Mouse (Mus musculus) brown adipose tissue, adult 24 weeks (tissue): Measurements from ENCODE around the gene Lamb1. TPM values are rescaled to one million over a fixed set of nuclear protein-coding genes. Genes with fewer than 3 reads are reported as not detected.
A peak's percentile ranks its signal among the peaks of the same experiment; 100 is the strongest.

ENCODE experiments used
- H3K27ac ChIP-seq: fragments of 200-500 bp; replicated peaks from 2 replicates; pipeline ENCODE4 v1.5.1; 2012; ENCODE audit warnings: low read depth, mild to moderate bottlenecking, low read length
- H3K4me1 ChIP-seq: fragments of 200-500 bp; 2 replicates; pipeline ENCODE4 v1.6.1; 2012; ENCODE audit warnings: low read length, mixed read lengths; ENCODE audit not compliant: control insufficient read depth, insufficient read depth, insufficient read length
- H3K4me3 ChIP-seq: fragments of 200-500 bp; 2 replicates; pipeline ENCODE4 v1.5.1; 2012; ENCODE audit warnings: low read depth, mild to moderate bottlenecking, low read length, moderate library complexity; ENCODE audit not compliant: insufficient read depth
- polyA plus RNA-seq: library from polyadenylated mRNA; stranded (reverse); fragments of >200 nt; gene quantifications from 2 replicates; pipeline ENCODE4 v1.2.4, GENCODE M21; 2012; ENCODE audit not compliant: missing spikeins, insufficient read depth, insufficient read length

Gene Lamb1
- polyA plus RNA-seq, 1 experiment = 41.1 TPM

DNA sequence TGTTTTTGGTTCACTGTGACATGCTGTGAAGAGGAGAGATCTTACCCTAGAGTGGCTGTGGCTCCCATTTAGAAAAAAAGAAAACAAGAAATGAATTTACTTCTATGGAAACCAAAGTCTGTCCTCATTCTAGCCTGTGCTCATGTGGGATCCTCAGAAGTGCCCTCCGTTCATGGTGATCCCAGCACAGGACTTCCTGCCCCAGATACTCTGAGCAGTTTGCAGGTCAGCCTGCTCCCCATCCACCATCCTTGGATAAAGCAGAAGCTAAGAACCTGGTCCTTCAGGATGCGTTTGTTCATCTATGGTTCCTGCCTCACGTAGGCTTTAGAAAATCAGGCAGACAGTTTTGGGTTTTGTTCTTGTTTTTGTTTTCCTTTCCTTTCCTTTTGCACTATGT is 3.3 kb downstream of the Lamb1 start:
- no peak overlapping the region for H3K27ac ChIP-seq
- 0 out of 2 replicates have a peak overlapping the region, but pooled peaks have one; percentile 1 for H3K4me3 ChIP-seq

DNA sequence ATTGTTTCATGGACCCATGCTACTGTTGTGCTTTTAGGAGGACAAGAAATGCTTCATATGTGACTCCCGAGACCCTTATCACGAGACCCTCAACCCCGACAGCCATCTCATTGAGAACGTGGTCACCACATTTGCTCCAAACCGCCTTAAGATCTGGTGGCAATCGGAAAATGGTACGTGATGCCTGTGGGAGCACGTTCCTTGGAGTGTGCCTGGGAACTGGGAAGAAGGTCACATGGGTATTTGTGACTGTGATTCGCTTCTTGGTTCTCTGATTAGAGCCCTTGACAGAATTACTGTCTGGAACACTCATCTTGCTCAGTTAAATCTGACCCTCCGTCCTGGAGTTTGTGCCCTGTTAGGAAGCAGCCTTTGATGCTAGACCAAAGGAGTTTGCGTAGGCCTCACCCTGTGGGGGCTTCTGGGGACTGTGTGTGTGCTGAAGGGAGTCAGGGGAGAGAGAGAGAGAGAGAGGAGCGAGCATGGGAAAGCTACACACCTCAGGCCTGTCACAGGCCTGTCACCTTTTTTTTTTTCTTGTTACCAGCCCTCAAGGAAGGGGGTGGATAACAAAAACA is 4.1 kb downstream of the Lamb1 start:
- H3K4me1 ChIP-seq = peaks cover 17% of the 10 kb centered on the region
- H3K27ac ChIP-seq = peak overlapping the region; percentile 13; the same call in 1 of the 2 replicates

More for the DNA sequence above, 3.3 kb downstream of the Lamb1 start:
- peaks cover 17% of the 10 kb centered on the region for H3K4me1 ChIP-seq

DNA sequence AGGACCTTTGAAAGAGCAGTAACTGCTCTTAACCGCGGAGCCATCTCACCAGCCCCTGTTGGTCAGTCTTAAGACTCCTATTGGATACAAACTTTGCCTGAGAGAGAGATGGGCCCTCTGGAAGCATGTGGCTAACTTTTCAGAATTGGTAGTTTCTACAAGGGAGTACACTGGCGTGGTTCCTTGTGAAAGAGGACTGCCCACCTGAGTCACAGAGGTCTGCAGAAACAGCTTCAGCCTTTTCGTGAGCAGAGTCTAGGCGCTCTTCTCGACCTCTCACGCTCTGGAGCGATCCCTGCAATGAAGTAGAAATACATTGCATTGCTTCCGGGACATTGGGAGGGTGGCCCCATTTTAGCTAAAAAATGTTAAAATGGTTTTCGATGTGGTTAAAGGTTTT is 5.3 kb downstream of the Lamb1 start:
- H3K4me1 ChIP-seq = peaks cover 23% of the 10 kb centered on the region
- H3K4me3 ChIP-seq = no peak overlapping the region
- no peak overlapping the region for H3K27ac ChIP-seq

More for the DNA sequence above, 4.1 kb downstream of the Lamb1 start:
- no peak overlapping the region for H3K4me3 ChIP-seq

DNA sequence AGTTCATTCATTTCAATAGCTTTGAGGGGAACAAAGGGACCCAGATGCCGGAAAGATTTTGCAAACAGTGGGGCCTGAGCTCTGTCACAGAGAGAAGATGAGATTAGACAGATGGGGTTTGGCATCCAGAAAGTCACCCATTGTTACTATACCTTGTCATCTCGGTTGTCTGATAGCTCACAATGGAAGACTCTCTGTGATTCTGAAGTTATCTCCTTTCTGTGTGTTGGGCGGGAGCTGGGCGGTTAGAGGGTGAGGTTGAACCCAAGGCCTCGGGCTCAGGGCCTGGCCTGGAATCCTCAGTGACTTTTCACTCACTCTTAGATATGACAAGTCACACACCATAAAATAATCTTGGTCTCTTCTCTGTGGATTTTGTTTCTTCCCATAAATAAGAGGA is 5.7 kb downstream of the Lamb1 start:
- no peak overlapping the region for H3K27ac ChIP-seq
- H3K4me1 ChIP-seq = peaks cover 25% of the 10 kb centered on the region
- no peak overlapping the region for H3K4me3 ChIP-seq

DNA sequence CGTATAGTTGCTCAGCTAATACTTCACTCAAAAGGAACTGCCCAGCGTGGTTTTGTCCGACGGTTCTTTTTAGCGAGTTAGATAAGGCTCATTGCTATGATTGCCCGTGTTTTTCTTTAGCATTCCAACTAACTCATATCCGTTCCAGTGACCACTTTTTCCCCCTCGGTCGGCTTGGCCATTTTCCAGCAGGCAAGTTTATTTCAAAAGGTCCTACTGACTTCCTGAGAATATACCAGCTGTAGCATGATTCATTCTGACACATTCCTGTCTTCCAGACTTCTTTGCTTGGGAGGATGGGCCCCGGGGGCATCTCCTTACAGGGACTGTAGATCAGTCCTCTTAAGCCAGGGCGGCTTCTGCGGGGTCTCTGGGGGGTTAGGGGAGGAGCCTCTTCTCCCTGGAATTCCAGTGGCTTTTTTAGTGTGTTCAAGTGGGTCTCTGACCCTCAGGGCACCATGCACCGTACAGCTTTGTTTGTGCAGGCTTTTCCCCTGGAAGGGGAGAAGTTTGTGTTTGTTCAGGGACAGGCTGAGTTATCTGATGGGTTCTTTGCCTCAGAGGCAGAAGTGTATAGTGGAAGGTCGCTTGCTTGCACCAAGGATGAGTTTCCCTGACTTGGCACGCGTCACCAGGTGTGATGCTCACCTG is 6.5 kb downstream of the Lamb1 start:
- Histone ChIP-seq H3K4me3 (no peak overlapping the region), H3K27ac (0 out of 2 replicates have a peak overlapping the region, but pooled peaks have one; percentile 13), H3K4me1 (peaks cover 29% of the 10 kb centered on the region)

DNA sequence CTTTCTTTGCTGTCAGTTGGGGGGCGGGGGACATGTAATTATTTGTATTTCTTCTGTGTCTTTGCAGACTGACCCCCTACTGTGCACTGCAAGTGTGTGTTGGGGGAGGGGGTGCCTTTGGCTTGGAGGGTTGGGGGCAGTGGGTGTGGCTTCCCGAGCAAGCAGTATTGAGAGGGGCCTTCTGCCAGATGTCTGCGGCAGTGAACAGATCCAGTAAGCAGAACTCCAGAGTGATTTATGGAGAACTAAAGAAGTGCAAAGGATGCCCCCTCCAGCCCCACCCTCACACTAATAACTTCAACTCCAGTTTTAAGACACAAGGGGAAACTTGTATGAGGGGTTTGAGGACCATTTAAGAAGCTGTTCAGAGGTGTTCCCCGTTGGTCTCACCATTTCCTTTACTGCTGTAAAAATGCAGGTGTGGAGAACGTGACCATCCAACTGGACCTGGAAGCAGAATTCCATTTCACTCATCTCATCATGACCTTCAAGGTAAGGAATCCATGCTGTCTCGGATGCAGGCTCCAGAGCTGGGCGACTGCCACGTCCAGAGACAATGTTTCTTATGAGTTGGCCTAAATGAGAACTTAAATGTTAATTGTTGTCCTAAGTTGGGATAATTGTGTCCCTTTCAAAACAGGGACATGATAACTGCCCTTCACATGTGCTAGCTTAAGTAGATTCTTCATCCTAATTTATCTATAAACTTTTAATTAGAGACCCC is 7.1 kb downstream of the Lamb1 start:
- Histone ChIP-seq H3K27ac (no peak overlapping the region), H3K4me1 (peaks cover 23% of the 10 kb centered on the region), H3K4me3 (no peak overlapping the region)

DNA sequence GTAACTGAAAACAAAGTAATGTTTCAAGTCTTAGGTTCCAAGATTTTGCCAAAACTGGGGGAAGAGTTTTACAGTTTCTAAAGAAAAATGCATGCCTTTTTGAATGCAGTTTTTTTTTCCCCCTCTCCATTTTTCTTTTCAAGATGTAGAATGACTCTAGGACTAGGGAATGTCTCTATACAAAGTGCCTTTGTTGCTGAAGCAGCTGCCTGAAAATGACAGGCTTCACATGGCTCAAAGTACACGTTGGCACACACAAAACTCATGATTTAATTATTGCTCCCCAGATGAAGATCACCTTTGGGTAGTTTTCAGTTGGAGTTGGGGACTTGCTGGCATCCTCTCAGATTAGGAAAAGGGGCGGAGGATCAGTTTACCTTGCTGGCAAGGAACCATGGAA is 7.8 kb downstream of the Lamb1 start:
- Histone ChIP-seq H3K27ac (no peak overlapping the region), H3K4me3 (no peak overlapping the region), H3K4me1 (peaks cover 20% of the 10 kb centered on the region)

DNA sequence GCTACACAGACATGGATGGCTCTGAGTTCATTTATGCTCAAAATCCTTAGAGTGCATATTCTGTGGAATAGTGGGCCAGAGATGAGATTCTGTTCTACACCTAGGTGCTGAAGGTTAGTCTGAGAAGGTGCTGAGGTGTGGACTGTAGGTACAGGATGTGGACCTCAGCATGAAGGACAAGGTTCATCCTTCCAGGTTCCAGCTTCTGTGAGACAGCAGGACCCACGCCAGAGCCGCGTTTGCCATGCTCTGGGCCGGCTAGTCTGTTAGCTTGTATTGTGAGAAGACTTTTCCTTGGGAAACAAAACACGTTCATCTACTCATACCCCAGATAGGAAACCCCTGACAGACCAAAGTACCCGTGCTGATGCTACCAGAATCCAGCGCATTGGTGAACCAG is 8.6 kb downstream of the Lamb1 start:
- H3K27ac ChIP-seq = no peak overlapping the region
- H3K4me3 ChIP-seq = no peak overlapping the region
- peaks cover 16% of the 10 kb centered on the region for H3K4me1 ChIP-seq

DNA sequence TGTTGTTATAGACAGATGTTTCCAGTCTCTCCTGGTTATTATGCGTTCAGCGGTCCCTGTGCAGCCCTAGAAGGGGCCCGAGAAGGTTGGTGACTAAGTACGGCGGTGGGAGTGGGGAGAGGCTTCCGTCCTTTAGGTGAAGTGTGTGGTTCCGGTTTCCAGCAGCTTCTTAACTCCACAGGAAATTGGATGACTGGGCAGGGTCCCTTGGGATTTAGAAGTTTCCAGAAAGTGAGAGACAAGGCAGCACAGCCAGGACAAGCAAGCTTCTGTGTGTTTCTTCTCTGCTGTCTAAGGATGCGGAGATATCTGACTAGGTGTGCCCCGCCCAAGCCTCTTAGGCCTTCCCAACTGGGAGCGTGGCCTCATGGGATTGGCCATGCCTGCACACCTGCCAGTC is 10.4 kb downstream of the Lamb1 start:
- H3K4me1 ChIP-seq = peaks cover 11% of the 10 kb centered on the region
- H3K4me3 ChIP-seq = peak overlapping the region; percentile 7; the same call in 1 of the 2 replicates
- peak overlapping the region; percentile 63 for H3K27ac ChIP-seq

DNA sequence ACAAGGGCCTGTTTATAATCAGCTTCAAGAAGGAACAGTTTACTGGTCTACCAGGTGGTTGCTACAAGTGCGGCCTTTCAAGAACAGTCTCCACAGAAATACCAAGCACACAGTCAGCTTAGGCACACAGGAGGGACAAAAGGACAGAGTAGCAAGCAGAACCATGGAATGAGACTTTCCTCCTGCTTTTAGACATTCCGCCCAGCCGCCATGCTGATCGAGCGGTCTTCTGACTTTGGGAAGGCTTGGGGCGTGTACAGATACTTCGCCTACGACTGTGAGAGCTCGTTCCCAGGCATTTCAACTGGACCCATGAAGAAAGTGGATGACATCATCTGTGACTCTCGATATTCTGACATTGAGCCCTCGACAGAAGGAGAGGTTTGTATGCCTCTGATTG is 13.2 kb downstream of the Lamb1 start:
- H3K4me3 ChIP-seq = no peak overlapping the region
- peaks cover 14% of the 10 kb centered on the region for H3K4me1 ChIP-seq
- H3K27ac ChIP-seq = no peak overlapping the region

DNA sequence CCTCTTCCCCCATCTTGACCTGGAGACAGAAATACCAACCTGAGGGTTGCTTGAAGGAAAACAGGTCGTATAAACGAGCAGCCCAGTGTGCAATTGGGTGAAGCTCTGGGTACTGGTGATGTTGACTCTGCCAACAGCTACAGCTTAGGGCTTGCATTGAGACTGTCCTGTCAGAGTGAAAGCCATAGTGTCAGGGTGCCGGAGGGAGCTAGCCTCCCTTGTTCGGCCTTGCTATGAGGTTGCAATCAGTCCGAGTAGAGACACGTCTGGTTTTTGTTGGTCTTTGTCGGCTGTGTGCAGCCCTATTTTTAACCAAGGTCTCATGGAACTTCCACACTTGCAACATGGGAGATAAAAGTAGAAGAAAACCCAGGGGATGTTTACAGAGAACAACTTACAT is 15.3 kb downstream of the Lamb1 start:
- H3K27ac ChIP-seq = no peak overlapping the region
- no peak overlapping the region for H3K4me3 ChIP-seq
- H3K4me1 ChIP-seq = peaks cover 9% of the 10 kb centered on the region

DNA sequence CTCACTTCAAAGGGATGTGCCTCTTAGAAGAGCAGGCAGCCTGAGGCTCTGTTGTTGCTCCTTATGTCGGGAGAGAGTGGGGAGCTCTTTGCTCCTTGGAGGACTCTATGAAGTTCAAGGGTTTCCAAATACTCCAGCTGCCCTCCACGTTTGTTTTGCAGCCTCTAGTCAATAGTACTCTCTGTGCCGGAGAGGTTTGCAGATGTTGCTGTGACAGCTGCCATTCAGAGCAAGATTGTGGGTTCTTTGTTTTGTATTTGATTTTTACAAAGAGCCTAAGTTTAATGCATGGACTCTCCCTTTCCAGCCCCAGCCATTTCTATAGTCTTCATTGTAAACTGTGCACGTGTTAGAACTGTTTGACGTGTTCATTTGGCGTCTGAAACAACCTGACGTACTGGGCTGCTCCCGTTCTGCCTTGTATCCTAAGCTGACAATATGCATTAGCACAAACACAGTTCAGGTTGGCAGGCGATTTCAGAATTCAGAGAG is 16.1 kb downstream of the Lamb1 start:
- Histone ChIP-seq H3K27ac (no peak overlapping the region), H3K4me3 (no peak overlapping the region), H3K4me1 (peaks cover 4% of the 10 kb centered on the region; the same call in 1 of the 2 replicates)

DNA sequence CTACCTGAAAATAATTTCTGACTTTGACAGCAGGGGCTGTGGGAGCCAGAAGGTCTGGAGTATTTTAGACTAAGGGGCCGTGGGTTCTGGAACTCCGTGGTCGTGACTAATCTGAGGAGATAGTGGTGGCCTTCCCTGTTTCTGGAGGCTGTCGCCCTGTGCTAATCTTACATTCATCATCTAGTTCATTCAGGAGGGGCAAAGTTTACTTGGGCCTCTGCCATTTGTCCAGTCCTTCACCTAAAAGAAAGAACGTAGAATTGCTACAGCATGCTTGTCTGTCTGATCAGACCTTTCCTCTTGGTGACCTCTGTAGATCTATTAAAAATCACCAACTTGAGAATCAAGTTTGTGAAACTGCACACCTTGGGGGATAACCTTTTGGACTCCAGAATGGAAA is 17.2 kb downstream of the Lamb1 start:
- Histone ChIP-seq H3K27ac (peak overlapping the region; percentile 58; the same call in 1 of the 2 replicates), H3K4me3 (no peak overlapping the region), H3K4me1 (peaks cover 3% of the 10 kb centered on the region; the same call in 1 of the 2 replicates)

DNA sequence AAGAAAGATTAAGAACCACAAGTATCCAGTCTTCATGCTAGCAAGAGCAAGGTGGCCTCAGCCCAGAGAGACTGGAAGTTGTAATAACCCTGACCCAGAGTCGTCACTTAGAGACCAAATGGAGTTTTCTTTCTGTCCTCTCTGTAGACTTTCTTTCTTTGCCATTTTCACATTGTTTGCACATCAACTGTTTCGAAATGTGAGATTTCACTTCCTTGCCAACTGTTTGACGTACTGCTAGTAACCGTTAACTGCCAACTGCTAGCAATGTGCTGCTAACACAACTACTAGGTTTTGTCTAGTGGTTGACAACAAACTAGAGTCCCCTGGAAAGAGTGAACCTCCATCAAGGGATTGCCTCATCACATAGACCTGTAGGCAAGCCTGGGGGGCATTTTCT is 18.1 kb downstream of the Lamb1 start:
- H3K27ac ChIP-seq = peak overlapping the region; percentile 29; the same call in 1 of the 2 replicates
- H3K4me3 ChIP-seq = no peak overlapping the region
- H3K4me1 ChIP-seq = peaks cover 3% of the 10 kb centered on the region; the same call in 1 of the 2 replicates

DNA sequence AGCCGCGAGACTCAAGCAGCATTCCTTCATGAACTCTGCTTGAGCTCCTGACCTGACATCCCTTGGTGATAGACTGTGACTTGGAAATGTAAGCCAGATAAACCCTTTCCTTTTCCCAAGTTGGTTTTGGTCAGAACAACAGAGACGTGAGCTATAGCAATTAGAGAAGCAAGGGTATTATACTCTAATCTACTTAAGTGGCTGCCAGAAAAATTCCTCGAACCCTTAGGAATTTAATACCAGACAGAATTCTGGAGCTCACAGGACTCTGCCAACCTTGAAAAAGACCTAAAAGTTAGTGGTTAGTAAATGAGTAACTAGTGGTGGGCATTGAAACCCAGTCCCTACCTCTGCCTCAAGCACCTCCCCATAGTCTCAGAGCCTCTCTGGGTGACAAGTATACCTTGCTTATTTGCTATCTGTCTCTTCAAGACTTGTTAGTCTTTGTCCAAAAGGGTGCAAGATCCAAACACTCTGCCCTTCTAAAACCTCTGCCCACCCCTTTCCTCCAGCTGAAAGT is 18.6 kb downstream of the Lamb1 start:
- H3K27ac ChIP-seq = no peak overlapping the region
- no peak overlapping the region for H3K4me3 ChIP-seq
- H3K4me1 ChIP-seq = peaks cover 3% of the 10 kb centered on the region; the same call in 1 of the 2 replicates
